Mouse (Mus musculus): Measurements from ENCODE around the gene Kctd20. TPM values are rescaled to one million over a fixed set of nuclear protein-coding genes. Genes with fewer than 3 reads are reported as not detected.

Kctd20 gene
- 73.9 and 83.7 TPM in 2 replicates for total RNA-seq (2017)

DNA sequence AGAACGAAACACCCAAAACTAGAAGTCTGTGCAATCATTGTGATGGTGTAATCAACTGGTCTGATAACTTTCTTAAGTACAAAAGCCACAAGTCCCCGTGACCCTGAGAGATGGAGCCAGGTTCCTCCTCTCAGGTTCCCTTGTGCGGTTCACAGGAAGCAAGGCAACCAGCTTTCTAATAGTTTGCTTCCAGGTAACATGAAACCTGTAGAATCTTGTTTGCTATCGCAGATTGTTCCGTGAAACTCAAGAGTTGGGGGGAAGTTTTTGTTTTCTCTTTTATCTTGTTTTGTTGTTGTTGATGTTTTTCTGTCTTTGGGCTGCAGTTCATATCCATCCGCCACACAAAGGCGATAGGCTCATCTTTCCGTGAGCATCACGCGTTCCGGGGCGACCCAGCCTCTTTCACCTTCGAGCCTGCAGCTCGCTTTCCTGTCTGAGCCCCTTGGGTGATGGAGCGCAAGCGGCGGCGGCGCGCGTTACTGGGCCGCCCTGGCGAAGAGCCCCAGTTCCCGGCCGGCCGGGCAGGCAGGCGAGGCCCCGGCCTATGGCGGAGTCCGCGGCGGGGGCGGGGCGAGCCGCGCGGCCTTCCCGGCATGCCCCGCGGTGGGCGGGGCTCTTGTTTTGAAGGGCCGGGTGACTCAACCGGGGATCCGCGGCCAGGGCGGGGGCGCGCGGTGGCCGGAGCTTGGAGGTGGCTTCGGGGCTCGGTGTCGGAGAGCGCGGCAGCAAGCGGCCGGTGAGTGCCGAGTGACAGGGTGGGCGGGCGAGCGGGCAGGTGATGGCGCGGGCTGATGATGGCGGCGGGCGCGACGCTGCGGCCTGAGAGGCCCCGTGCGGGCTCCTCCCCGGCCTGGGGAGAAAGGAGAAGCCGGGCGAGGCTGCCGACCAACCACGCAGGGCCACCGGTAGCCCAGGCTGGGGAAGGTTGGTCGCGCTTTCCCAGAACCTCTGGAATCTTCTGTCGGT is at the start of gene Kctd20:
Gene Kctd20, plus strand, starts transcription at position 120 of the 969 bp plus-strand sequence.
- ATAC-seq (replicated peaks; ENCODE audit: low read depth, poor library complexity, severe bottlenecking): peak; percentile 61

DNA sequence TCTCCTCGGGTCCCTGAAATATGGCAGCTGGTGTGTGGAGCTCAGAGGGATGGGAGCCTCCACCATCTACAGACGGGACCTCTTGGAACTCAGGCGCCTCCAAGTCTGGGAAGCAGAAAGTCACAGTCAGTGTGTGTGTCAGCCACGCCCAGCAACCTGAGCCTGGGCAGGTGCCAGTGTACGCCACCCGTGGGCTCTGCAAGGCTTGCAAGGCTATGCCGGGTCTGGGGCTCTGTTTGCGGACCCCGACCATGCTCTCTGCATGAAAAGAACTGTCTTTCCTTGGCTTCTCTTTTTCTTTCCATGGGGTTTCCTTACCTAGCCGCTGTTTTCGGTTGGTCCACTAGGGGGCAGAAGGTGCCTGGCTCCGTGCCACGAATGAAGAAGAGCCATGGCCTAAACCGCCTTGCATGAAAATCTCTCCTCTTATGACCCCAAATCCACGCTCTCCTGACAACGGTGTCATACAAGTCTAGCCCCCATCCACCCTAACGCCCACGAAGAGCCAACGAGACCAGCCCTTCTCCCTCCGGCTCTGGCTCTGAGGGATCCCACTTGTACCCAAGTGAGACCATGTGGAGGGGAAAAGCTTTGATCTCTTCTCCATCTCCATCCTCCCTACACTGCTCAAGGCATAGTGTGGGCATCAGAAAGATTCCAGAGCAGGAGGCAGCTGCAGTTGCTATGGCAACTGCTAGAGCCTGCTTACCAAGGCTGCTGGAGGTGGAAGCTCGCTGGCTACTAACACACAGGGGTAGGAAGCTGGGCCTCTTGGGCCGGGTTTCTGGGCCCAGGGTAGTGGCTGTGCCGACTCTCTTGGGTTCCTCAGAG is 47.0 kb upstream of the Kctd20 start:
- peak; percentile 39; the same call in 1 of the 2 replicates for ATAC-seq (replicated peaks; ENCODE audit: low read depth, poor library complexity, severe bottlenecking)

DNA sequence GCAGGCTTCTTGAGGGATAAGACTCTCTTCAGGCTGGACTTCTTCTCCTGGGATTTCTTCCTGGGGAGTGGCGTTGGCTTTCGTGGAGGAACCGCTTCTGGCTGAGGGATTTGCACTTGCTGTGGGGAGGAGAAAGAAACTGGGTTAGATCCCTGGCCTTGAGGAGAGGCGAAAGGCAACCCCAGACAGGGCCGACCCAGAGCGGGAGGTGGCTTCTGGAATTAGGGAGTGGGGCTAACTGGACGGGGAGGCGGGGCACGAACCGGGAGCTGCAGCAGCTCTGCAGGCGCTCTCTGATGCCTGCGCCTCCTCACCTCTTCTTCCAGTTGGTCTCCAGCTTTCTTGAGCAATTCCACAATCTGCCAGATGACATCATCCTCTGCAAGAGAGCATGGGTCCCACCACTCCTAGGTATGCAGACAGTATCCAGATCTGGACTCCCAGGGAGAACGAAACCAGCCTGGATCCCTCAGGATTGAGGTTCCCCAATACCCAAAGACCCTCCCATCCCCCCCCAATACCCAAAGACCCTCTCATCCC is 46.3 kb upstream of the Kctd20 start:
- no peak for ATAC-seq (replicated peaks; ENCODE audit: low read depth, poor library complexity, severe bottlenecking)

DNA sequence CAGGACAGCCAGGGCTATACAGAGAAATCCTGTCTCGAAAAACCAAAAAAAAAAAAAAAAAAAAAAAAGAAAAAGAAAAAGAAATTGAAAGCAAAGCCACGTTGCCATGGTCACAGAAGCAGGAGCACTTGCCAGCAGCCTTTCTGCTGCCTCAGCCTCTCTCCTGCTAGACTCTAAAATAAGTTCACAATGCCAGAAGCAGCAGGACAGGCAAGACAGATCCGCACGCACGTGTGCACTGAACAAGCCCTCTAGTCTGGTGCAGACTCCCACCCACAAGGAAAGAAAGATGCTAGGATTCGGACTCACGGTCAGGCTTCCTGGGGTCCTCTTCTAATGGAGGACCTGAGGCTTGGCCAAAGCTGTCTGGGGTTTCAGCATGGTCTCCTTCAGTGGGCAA is 43.8 kb upstream of the Kctd20 start:
- ATAC-seq (replicated peaks; ENCODE audit: low read depth, poor library complexity, severe bottlenecking): no peak

DNA sequence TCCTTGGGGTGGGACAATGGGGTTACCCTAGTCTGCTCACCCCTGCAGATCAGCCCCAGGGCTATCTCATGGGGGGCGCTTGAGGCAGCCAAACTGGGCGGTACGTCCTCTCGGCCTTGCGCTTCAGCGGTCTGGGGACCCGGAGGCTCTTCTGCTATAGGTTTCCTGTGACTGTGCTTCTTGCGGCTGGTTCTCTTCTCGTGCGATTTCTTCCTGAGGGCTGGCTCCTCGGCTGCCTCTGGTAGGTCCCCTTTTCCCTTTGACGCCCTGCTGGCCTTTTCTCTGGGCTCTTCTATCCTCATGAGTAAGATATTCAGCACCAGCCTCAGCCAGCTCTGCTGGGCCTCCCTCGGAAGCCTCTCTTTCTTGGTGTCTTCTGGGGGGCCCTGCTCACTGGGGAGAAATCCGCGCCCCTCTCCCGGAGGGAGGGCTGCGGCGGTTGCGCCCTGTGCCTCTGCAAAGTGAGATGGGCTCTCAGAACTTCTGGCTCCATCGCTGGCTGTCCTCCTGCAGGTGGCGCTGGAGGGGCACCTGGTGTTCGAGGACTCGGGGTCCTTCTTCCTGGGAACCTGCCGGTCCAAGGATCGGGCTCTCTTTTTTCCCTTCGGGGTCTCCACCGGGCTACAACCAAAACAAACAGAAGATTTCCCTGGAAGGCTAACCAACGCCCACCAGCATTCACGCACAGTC is 42.4 kb upstream of the Kctd20 start:
- ATAC-seq (replicated peaks; ENCODE audit: low read depth, poor library complexity, severe bottlenecking): peak; percentile 73

DNA sequence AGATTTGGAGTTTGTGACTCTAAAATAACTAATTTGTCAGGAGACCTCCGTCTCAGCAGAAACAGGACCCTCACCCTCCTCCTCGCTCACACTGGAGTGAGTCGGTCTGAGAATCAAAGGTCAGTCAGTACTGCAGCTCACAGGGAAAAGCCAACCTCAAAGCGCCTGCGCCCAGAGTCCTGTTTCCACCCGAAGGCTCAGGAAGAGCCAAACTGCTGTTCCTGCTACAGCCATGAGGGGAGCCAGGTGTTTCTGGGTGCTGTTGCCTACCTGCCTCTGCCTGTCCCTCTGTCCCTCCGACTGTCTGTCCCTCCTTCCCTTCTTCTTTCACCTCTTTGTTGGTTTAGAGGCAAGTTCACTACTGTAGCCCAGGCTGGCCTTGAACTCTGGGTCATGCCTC is 41.6 kb upstream of the Kctd20 start:
- no peak for ATAC-seq (replicated peaks; ENCODE audit: low read depth, poor library complexity, severe bottlenecking)

DNA sequence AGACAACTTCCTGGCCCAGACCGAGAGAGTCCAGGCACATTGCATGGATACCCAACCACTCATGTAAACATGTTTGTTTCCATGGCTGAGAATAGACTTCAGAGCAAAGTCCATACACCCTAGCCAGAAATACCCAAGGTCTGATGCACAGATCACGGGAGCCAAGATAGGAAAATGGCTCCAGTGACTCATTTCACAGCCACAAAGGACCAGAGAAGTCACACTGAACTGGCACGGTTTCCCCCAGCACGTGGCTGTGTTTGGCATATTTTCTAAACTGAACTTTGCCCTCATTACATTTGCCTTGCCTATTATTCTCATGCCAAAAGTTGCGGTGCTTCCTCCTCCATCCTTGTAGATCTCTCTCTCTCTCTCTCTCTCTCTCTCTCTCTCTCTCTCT is 38.5 kb upstream of the Kctd20 start:
- no peak for ATAC-seq (replicated peaks; ENCODE audit: low read depth, poor library complexity, severe bottlenecking)

DNA sequence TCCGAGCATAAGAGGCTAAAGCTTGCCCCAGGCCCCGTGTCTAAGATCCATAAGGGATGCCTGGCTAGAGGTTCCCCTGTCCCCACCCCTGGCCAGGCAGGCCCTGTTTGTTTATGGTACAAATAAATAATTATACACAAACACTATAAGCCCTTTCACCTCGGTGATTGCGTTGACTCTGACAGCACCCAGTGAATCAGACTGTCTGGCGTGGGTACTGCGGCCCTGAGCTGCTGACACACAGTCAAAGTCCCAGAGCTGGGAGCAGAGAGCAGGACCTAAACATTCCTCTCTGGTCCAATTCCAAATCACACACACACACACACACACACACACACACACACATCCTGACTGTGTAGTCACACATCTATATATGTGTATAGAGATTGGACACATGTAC is 37.8 kb upstream of the Kctd20 start:
- no peak for ATAC-seq (replicated peaks; ENCODE audit: low read depth, poor library complexity, severe bottlenecking)

DNA sequence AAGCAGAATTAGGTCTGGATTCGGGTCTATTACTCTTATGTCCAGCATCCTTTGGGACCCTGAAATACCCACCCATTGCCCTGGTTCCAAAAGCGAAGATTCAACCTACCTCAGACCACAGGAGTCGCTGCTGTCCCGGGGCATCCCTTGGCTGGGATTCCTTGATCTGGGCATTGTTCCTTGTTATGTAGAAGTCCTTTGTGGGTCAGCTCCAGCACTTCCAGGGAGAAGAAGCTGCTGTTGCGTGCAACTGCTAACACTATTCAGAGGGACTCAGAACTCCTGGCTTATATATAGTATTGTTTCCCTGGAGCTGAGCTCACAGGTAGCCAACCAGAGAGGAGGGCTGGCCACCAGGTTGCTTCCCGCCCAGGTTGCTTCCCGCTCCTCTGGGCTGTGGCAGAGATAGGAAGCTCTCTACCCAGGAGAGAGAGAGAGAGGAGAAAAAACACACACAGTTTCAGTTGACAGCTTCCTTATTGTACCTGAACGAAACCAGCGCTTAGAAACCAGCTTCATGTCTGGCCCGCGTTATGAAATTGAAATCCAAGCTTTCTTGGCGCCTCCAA is 36.6 kb upstream of the Kctd20 start, which contains the start of gene 4930539E08Rik:
Gene 4930539E08Rik, minus strand, starts transcription at position 265 of the 569 bp plus-strand sequence.
- ATAC-seq (replicated peaks; ENCODE audit: low read depth, poor library complexity, severe bottlenecking): no peak

DNA sequence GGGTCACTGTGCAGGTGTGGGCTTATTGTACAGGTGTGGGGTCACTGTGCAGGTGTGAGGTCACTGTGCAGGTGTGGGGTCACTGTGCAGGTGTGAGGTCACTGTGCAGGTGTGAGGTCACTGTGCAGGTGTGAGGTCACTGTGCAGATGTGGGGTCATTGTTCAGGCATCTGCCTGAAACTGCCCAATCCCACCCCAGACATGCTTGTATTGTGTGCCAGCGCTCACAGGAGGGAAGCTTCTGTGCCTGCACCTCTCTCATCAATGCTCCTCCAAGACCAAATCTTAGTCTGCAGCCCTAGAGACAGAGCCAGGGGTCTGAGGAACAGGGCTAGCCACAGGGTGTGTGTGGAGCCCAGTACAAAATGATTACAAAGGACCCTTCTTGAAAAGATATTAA is 35.2 kb upstream of the Kctd20 start:
- ATAC-seq (replicated peaks; ENCODE audit: low read depth, poor library complexity, severe bottlenecking): no peak

DNA sequence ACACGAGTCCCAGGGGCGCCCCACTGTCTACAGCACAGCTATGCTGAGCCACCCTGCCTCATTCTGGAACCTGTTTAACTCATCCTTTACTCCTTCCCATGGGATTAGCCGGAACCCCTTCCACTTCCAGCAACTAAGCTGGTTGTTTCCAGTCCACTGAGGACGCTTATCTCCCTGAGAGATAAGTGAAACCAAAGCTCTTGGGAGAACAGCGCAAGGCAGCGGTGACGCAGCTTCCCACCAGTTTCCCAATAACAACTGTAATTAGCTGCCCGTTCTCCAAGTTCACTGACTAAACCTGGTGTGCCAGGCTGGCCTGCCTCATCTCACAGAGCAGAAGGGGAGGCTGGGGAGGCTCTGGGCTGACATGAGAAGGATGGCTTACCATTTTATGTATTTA is 30.7 kb upstream of the Kctd20 start:
- no peak for ATAC-seq (replicated peaks; ENCODE audit: low read depth, poor library complexity, severe bottlenecking)

DNA sequence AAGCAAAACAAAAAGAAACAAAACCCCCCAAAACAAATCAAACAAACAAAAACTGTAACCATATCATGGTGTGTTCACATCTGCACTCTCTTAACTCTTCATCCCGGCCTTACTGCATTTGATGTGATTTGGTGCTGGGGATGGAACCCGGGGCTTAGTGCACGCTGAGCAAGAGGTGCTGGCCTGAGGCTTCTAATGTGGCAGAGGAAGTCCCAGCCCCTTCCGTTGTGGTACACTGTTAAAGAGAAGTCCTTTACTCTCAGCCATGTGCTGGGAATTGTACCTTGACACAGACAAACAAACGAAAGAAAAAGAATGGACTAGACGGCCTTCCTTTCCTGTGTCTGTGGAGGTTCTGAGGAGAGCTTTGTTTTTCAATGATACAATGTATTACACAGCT is 29.7 kb upstream of the Kctd20 start:
- 0 out of 2 replicates have a peak, but pooled peaks have one; percentile 28 for ATAC-seq (replicated peaks; ENCODE audit: low read depth, poor library complexity, severe bottlenecking)

DNA sequence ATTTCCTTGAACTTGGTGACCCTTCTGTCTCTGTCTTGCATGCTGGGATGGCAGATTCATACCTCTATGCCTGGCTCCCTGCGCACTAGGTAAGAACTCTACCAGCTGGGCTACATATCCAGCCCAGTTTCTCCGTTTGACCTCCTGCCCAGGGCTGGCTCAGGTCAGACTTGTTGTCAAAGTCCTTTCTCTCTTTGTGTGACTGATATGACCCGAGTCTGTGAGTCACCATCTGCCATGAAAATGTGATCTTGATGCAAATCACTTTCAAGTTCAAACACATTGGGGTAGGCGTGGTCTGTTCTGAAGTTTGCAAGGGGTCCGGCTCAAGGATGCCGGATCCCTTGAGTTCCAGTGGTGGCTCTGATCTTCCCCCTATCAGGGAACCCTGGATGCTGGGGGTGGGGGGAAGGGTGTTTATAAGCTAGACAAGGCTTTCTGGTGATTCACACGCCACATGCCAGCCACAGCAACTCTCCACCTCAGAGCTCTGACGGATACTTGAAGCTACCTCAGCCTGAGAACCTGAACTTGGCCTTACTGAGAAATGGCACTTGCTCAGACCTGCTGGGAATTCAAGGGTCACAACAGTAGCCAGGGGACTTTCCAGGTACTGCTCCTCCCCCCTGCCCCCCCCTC is 26.7 kb upstream of the Kctd20 start:
- ATAC-seq (replicated peaks; ENCODE audit: low read depth, poor library complexity, severe bottlenecking): no peak

DNA sequence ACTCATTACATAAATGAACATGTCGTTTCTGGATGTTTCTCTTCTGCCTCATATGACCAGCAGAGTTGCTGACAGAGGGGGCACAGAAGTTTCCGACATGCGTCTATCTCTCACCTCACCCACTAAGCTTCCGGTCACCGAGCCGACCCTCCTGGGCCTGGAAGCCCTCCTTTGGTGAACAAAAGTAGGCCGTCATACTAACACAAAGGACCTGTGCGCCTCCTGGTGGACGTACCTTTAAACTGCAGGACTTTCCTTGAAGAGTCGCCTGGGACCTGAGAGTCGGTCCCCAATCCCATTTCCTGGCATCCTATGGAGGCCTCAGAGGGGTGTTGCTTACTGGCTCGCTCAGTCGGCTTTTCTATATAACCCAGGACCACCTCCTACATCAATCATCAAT is 25.4 kb upstream of the Kctd20 start:
- ATAC-seq (replicated peaks; ENCODE audit: low read depth, poor library complexity, severe bottlenecking): peak; percentile 53

DNA sequence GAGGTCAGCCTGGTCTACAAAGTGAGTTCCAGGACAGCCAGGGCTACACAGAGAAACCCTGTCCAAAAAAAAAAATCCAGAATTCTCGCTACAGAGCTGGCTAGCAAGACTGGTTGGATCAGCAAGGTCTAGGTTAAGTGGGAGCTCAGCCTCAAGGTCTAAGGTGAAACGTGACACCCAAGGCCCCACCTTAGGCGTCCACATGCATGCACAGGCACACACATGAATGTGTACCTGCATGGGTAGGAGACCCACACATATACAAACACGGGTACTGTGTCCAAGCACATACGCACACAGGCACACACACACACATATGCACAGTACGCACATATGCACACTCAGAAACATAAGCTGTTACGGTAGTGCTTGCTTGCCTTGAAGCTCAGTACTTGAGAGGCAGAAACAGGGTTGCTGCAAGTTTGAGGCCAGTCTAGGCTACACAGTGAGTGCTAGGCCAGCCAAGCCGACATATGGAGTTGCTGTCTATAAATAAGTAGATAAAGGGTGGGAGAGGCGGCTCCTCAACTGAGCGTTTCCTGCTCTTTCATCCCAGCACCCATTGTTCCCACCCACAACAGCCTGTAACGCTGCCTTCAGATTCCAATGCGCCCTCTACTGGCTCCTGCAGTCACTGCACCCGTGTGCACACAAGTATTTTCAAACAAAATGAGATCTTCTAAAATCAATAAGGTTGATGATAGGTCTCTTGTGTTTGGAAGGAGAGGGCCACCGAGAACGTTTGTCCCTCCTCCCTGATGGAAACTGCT is 24.7 kb upstream of the Kctd20 start:
- peak; percentile 55 for ATAC-seq (replicated peaks; ENCODE audit: low read depth, poor library complexity, severe bottlenecking)

DNA sequence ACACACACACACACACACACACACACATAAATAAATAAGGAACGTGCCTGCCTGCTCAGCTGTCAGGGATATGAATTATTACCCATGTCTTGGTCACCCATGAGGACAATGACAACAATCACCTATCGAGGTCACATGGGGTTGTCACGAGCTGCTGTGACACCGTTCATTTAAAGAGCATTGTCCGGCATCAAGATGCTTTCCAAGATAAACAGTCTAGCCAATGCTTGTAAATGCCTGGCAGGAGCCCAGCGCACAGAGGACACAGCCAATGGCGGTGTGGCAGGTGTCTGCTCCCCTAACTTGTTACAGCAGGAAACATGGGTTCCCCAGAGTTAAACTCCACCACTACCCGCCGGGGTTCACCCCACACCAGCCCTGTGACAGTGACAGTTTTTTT is 23.7 kb upstream of the Kctd20 start:
- ATAC-seq (replicated peaks; ENCODE audit: low read depth, poor library complexity, severe bottlenecking): no peak

DNA sequence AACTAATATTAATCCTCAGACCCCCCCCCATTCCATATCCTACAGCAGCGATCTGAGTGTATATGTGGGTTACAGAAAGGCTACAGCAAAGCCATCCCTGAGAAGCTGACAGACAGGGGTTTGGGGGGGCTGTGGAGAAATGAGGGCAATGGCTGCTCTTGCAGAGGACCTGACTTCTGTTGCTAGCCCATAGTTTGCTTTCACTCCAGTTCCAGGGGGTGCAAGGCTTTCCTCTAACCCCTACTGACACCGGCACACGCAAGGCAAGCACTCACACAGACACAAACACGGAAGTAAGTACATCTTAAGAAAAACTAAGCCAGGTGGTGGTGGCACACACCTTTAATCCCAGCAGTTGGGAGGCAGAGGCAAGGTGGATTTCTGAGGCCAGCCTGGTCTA is 22.4 kb upstream of the Kctd20 start:
- ATAC-seq (replicated peaks; ENCODE audit: low read depth, poor library complexity, severe bottlenecking): no peak

DNA sequence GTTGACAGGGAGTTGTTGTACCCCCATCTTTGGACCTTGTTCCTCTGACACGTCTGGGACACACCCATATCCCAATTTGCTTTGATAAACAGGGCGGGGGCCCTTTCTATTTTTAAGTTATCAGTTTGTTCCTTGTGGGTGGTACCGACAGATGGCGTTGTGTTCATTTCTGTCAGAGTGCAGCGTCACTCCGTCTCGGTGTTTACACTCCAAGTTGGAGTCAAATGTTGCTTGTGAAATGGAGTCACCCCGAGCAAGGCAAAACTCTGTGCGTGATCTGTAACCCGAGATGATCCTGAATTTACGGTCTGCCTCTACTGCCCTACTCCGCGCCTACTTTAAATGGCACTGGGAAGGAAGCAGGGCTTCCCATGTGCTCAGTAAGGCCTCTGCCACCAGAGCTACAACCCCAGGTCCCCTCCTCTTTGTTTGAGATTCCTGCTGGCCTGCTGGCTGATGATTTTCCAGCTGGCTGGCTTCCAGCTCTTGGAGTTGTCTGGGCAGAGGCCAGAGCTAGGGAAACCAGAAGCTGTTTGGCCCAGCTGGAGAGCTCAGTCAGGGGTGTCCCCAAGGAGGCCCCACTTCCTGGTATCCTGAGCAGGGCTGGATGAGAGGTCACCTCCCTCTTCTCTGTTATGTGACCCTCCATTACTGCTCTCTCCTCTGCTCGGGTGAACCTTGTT is 21.2 kb upstream of the Kctd20 start:
- peak; percentile 55 for ATAC-seq (replicated peaks; ENCODE audit: low read depth, poor library complexity, severe bottlenecking)
